Mouse (Mus musculus) layer of hippocampus, postnatal 10 days (tissue): ENCODE results near the gene P4ha2. TPM values are rescaled to one million over a fixed set of nuclear protein-coding genes. Genes with fewer than 3 reads are reported as not detected.

Experiments
- DNase-seq, 2 experiments: peaks; one replicate each; pipeline ENCODE4 v3.0.0; 2021; ENCODE audit warnings: low spot score in 2 of 2
- long read RNA-seq: library from polyadenylated mRNA; stranded (forward); transcript quantifications from one replicate; pipeline ENCODE4 v2.0.0, GENCODE M21; 2023
- total RNA-seq, 2 experiments: library from RNA; stranded (reverse); gene quantifications; 2 replicates each; pipeline ENCODE4 v1.2.3; 2021

Gene P4ha2
- 10 to 100 TPM; 17.2 to 19.9 TPM for total RNA-seq
- long read RNA-seq, partial matches to known transcripts: 2 of 8 reads
- long read RNA-seq, other reads (novel, unspliced or antisense): 2 of 8 reads

DNA sequence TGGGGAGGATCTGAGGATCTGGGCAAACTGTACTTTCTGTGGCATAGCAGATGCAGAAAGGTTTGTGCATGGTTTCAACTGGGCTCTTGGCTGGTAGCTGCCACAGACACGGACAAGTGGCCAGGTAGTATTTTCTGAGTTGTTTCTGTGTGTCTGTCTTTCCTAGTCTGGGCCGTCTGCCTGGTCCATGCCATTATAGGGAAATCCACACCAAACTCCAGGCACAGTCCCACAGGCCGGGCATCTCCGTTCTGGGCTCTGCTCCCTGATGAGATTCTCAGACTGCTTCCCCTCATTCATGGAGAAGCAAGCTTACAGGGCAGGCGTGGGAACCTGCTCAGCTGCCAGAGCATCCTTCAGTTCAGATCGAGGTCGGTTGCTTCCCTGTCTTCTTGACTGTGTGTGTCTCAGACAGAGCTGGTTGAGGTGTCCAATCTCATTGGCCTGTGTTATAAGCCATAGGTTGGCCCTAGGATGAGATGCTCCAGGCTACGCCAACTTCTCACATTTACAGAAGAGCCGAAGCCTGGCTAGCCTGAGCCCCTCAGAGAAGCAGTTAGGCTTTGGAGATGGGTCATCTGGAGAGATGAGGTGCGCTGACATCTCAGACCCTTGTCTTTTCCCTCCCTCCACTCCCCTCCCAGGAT, at the start of gene P4ha2:
Gene P4ha2 (plus strand): TSS at position 51 of the 647 bp plus-strand sequence.
- DNase-seq: no peak

- no peak for DNase-seq
Observed at GRCm38 (mm10) chr11:54050205-54050604, 49.7 kb upstream of the P4ha2 start.

GRCm38 (mm10) chr11:54051161-54051560, 48.7 kb upstream of the P4ha2 start:
- no peak for DNase-seq

GRCm38 (mm10) chr11:54052128-54052527, 47.8 kb upstream of the P4ha2 start:
- no peak for DNase-seq

GRCm38 (mm10) chr11:54053090-54053489, 46.8 kb upstream of the P4ha2 start:
- no peak for DNase-seq

- DNase-seq: peak in 1 of 2 experiments; percentile 67
Observed at GRCm38 (mm10) chr11:54054257-54054656, 45.6 kb upstream of the P4ha2 start.

- DNase-seq: peak in 1 of 2 experiments; percentile 70
Observed at GRCm38 (mm10) chr11:54056132-54056531, 43.8 kb upstream of the P4ha2 start.

DNA sequence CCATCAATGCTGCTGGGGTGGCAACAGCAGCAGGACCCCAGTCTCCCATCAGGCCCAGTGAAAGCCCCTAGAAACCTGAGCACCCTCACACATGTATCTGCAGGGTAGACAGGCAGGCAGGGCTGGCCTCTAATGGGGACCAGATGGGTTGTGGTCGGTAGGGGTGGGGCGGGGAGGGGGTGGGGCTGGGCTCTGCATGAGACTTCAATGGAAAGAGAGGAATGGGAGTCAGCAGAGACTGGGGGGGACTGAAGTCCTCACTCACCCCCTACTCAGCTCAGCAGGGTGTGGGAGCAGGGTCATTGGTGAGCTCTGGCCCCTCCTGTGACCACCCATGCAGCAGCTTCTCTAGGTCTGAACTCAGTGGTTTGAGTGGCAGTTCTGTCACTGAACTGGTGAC, 42.5 kb upstream of the P4ha2 start:
- no peak for DNase-seq

GRCm38 (mm10) chr11:54058056-54058617, 41.8 kb upstream of the P4ha2 start:
- peak in 1 of 2 experiments; percentile 53 for DNase-seq

DNA sequence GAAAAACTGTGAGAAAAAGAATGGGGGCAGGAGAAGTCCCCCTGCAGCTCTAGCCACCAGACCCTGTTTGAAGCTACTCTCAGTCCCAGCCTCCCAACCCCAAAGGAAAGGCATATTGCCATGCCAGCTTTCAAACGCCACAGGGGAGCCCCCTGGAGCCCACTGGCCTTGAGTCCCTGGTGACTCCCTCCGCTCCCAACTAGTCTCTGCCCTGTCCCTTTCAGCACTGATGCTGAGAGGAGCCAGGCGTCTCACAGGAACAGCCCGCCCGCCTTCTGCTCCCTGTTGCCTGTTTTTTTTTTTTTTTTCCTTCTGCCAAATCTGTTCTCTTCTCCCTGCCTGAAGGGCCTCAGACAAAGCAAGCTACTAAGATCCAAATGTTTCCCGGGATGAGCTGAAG, 41.3 kb upstream of the P4ha2 start:
- peak; percentile 56 to 66 for DNase-seq

GRCm38 (mm10) chr11:54059526-54059925, 40.4 kb upstream of the P4ha2 start:
- DNase-seq: no peak

GRCm38 (mm10) chr11:54060316-54060715, 39.6 kb upstream of the P4ha2 start:
- DNase-seq: no peak

- DNase-seq: no peak
Observed at GRCm38 (mm10) chr11:54062086-54062752, 37.7 kb upstream of the P4ha2 start.

DNA sequence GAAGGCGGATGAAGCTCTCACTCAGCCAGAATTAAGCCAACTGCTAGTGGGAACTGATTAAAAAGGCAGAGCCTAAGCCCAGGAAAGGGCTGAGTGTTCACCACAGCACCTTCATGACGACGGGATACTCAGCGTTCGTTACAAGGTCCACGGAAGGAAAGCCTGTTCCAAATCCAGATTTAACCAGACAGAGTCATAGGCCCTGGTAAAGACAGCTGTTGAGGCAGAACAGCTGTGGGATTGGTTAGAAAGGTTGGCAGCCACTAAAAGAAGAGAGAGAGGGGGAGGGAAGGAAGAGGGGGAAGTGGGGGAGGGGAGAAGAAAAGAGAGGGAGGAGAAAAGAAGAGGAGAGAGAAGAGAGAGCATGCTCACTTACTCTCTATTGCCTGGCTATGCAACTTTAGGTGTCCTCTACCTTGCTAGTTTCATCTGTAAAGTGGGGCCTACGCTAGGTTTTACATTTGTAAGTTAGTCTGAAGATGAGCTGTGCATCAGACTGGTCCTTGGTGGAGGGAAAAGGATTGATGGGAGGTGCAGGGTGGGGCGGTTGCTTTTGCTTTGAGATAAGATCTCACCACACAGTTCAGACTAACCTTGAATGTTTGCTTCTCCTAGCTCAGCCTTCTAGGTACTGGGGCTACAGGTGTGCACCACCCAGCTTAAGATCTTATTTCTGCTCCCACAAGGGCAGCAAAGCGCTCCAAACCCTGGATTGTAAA, 37.0 kb upstream of the P4ha2 start:
- DNase-seq: no peak

- DNase-seq: no peak
Observed at GRCm38 (mm10) chr11:54063472-54063775, 36.5 kb upstream of the P4ha2 start.

DNA sequence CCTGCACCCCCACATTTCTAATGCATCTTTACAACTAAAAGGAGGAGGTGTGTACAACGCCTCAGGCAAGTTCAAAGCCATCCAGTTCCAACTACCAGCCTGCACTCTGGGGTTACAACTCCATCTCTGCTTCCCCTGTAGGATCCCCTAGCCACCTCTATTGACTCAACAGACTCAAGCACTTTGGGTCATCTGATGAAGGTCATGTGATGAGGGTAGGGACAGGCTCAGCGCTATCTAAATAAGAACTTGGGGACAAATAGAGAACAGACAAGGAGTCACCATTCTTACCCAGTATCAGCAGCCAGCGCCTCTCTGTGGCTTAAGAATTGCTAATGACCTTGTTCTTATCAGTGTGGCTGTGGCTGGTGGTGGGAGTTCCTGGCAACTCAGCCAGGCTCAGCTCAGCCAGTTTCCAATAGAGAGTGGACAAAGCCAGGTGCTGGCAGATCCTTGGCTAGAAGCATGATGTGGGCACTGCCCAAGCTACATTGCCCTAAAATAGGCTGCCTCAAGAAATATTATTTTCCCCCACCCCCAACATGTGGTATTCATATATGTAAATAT, 35.4 kb upstream of the P4ha2 start:
- no peak for DNase-seq

GRCm38 (mm10) chr11:54065106-54065914, 34.6 kb upstream of the P4ha2 start:
- DNase-seq: no peak

DNA sequence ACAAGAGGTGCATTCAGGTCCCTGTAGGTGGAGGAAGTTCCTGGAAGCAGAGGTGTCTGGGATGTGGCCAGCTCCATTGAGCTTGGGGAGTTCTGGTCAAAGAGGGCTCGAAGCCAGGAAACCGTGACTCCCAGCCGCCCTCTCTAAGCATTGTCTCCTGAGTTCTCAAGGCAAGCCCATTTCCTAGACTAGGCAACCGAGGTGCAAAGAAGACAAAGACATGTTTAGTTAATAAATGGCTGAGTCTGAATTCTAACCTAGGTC, 34.0 kb upstream of the P4ha2 start:
- DNase-seq: no peak

- DNase-seq: no peak
Observed at GRCm38 (mm10) chr11:54066400-54066799, 33.5 kb upstream of the P4ha2 start.

DNA sequence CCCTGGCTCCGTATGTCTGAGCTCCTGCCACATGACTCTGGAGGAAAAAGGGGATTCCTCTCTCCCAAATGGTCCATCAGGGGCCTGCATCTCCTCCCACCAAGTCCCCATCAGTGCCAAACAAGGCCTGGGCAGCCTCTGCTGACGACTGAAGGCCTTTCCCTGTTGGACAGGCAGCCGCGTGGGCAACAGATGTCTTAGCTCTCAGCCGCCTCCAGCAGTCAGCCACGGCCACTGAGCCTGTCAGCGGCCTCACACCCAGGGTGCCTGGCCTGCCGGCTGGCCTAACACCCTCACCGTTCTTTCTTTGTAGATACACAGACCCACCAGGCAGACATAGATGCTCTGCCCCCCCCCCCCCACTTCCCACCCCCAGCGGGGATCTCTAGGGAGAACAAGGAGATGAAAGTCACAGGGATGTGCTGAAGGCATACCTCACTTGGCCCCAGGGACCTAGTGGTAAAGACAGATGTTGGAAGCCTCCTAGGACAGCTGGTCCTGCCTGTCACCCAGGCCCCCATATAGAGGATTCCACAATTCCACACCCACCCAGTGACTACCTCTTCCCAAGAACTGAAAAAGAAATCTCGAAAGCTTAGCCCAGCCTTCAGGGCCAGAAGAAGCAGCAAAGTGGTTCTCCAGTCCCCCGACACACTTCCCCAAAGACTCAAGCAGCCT, 32.4 kb upstream of the P4ha2 start:
- DNase-seq: no peak
